Mouse (Mus musculus): ENCODE data around the gene Smok3c. TPM values are rescaled to one million over a fixed set of nuclear protein-coding genes. Genes with fewer than 3 reads are reported as not detected.
A peak's percentile ranks its signal among the peaks of the same experiment; 100 is the strongest.

Gene Smok3c
- polyA plus RNA-seq, 1 experiment = not detected

DNA sequence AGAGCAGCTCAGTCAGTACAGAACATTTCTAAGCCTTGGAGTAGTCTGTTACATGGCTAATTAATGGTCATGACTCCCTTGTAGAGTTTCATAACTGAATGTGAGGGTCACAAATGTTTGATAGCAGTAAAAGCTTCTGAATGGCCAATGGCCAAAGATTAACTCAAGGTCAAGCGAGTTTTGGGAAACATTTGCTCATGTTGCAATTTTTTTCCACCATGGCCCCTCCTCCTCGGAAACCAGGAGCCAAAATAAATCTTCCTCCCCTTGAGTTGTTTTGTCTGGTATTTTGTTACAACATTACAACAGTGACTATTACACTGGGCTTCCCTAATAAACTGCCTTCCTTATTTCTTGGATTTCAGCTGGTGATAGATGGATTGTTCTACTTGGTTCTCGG lies 22.7 kb downstream of the Smok3c start:
- Histone ChIP-seq H3K4me1 (ENCODE audit: control insufficient read depth, insufficient read depth, low read length) (peaks cover 6% of the 10 kb centered on the region; the same call in 1 of the 2 replicates), H3K36me3 (ENCODE audit: control insufficient read depth, insufficient read depth, low read length) (no peaks in the 10 kb centered on the region), H3K27ac (ENCODE audit: insufficient read depth, low read depth, low read length) (no peak overlapping the region), H3K27me3 (replicated peaks; ENCODE audit: control insufficient read depth, insufficient read depth, low read length) (no peaks in the 10 kb centered on the region), H3K4me3 (ENCODE audit: insufficient read depth, low read depth, low read length) (no peak overlapping the region)
- TF ChIP-seq CTCF (conservative IDR thresholded peaks at IDR 0.05; ENCODE audit: insufficient read depth, insufficient read length, low read depth, low read length) = no peak
- TF ChIP-seq POLR2A (IDR thresholded peaks at IDR 0.05; ENCODE audit: low read depth, low read length) = no peak
- WGBS = 43% methylated on average over 3 of the region's 3 CpGs
- peak; percentile 82 for DNase-seq

DNA sequence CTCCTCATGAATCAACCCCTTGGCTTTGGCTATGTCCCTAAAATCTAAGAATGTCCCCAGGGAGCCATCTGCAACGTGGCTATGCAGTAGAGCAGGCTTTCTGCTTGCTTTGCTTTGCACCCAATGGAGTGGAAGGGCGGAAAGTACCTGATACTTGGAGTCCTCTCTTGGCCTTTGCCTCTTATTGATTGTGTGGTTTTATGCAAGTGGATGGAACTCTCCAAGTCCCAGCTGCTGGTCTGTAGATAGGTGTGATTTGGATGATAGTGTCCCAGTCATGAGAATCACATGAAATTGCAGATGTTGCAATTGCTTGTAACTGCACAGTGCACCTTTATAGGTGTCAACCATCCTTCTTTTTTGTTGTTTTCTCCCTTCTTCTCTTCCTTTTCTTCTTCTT lies 23.2 kb downstream of the Smok3c start:
- DNase-seq = no peak
- H3K27ac ChIP-seq (ENCODE audit: insufficient read depth, low read depth, low read length) = no peak overlapping the region

DNA sequence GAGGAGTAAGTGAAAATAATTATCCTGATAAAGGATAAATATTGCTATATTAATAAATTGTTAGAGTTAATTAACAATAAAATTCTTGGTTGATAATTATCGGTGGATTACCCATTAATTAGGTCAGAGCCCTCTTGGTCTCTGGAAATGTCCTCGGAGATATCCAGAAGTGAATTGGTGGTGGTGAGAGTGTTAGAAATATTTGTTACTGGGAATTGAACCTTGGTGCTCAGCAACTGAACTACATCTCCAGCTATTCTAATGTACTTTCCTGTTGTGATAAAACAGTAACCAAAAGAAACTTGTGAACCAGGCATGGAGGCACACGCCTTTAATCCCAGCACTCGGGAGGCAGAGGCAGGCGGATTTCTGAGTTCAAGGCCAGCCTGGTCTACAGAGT lies 27.5 kb downstream of the Smok3c start:
- no peak overlapping the region for H3K4me3 ChIP-seq (ENCODE audit: insufficient read depth, low read depth, low read length)
- no peaks in the 10 kb centered on the region for H3K27me3 ChIP-seq (replicated peaks; ENCODE audit: control insufficient read depth, insufficient read depth, low read length)
- TF ChIP-seq CTCF (conservative IDR thresholded peaks at IDR 0.05; ENCODE audit: insufficient read depth, insufficient read length, low read depth, low read length) (no peak), POLR2A (IDR thresholded peaks at IDR 0.05; ENCODE audit: low read depth, low read length) (no peak)
- H3K36me3 ChIP-seq (ENCODE audit: control insufficient read depth, insufficient read depth, low read length) = no peaks in the 10 kb centered on the region
- H3K27ac ChIP-seq (ENCODE audit: insufficient read depth, low read depth, low read length) = no peak overlapping the region
- 54% methylated on average over 5 of the region's 5 CpGs for WGBS
- peak; percentile 66 for DNase-seq
- peaks cover 8% of the 10 kb centered on the region; the same call in 1 of the 2 replicates for H3K4me1 ChIP-seq (ENCODE audit: control insufficient read depth, insufficient read depth, low read length)

More for the DNA sequence above, 23.2 kb downstream of the Smok3c start:
- WGBS = 58% methylated on average over 2 of the region's 2 CpGs
- H3K4me1 ChIP-seq (ENCODE audit: control insufficient read depth, insufficient read depth, low read length) = peaks cover 6% of the 10 kb centered on the region; the same call in 1 of the 2 replicates
- no peaks in the 10 kb centered on the region for H3K27me3 ChIP-seq (replicated peaks; ENCODE audit: control insufficient read depth, insufficient read depth, low read length)
- no peak overlapping the region for H3K4me3 ChIP-seq (ENCODE audit: insufficient read depth, low read depth, low read length)
- no peaks in the 10 kb centered on the region for H3K36me3 ChIP-seq (ENCODE audit: control insufficient read depth, insufficient read depth, low read length)
- no peak for TF ChIP-seq POLR2A (IDR thresholded peaks at IDR 0.05; ENCODE audit: low read depth, low read length)
- TF ChIP-seq CTCF (conservative IDR thresholded peaks at IDR 0.05; ENCODE audit: insufficient read depth, insufficient read length, low read depth, low read length) = no peak

DNA sequence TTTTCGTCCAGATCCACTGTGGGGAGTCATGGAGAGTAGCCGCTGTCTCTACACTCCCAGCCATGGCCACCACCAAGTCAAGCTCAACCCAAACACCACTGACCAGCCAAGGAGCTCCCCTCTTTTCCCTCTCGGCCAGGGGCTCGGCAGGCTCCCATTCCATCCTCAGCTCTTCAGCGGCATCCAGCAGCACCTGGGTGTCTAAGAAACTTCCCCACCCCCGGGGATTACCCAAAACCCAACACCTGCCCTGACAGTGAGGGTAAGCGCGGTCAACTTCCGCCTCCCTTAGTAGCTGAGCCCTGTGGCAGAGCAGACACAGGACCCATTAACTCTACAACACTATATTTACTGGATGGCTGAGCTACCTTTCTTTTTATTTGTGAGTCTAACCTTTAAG lies 28.5 kb downstream of the Smok3c start:
- no peak for DNase-seq
- TF ChIP-seq CTCF (conservative IDR thresholded peaks at IDR 0.05; ENCODE audit: insufficient read depth, insufficient read length, low read depth, low read length) (no peak), POLR2A (IDR thresholded peaks at IDR 0.05; ENCODE audit: low read depth, low read length) (no peak)
- Histone ChIP-seq H3K4me1 (ENCODE audit: control insufficient read depth, insufficient read depth, low read length) (peaks cover 7% of the 10 kb centered on the region; the same call in 1 of the 2 replicates), H3K27ac (ENCODE audit: insufficient read depth, low read depth, low read length) (no peak overlapping the region), H3K27me3 (replicated peaks; ENCODE audit: control insufficient read depth, insufficient read depth, low read length) (no peaks in the 10 kb centered on the region), H3K36me3 (ENCODE audit: control insufficient read depth, insufficient read depth, low read length) (no peaks in the 10 kb centered on the region), H3K4me3 (ENCODE audit: insufficient read depth, low read depth, low read length) (no peak overlapping the region)
- WGBS = 87% methylated on average over 9 of the region's 9 CpGs

DNA sequence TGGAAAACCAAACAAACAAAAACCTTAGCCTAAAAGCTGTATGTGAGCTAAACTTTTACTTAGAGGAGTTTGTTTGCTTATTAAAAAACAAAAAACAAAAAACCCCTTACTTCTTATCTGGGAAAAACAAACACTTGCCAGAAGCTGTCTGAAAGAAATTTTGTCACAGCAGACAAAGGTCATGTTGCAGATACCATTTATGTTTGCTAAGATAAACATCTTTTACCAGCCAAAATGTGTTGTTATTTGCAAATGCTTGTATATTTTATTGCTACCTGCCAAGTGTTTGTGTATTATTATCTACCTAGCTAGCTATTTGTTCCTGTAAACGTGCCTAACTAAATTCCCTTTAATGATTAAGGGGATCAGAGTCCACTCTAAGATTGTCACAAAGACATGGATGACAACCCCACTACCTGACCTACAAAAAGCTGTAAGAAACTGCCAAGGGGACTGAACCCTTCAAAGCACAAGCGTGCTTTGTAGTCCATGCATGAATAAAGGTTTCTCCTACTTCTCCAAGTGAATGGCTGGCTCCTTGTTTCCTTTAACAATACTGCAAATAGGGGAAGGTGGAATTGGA lies 30.4 kb downstream of the Smok3c start:
- peak; percentile 63 for DNase-seq
- Histone ChIP-seq H3K27ac (ENCODE audit: insufficient read depth, low read depth, low read length) (peak overlapping the region; percentile 16), H3K36me3 (ENCODE audit: control insufficient read depth, insufficient read depth, low read length) (no peaks in the 10 kb centered on the region), H3K4me3 (ENCODE audit: insufficient read depth, low read depth, low read length) (no peak overlapping the region), H3K4me1 (ENCODE audit: control insufficient read depth, insufficient read depth, low read length) (peaks cover 17% of the 10 kb centered on the region), H3K27me3 (replicated peaks; ENCODE audit: control insufficient read depth, insufficient read depth, low read length) (no peaks in the 10 kb centered on the region)
- no peak for TF ChIP-seq CTCF (conservative IDR thresholded peaks at IDR 0.05; ENCODE audit: insufficient read depth, insufficient read length, low read depth, low read length)
- no peak for TF ChIP-seq POLR2A (IDR thresholded peaks at IDR 0.05; ENCODE audit: low read depth, low read length)
- 47% methylated on average over 2 of the region's 2 CpGs for WGBS

DNA sequence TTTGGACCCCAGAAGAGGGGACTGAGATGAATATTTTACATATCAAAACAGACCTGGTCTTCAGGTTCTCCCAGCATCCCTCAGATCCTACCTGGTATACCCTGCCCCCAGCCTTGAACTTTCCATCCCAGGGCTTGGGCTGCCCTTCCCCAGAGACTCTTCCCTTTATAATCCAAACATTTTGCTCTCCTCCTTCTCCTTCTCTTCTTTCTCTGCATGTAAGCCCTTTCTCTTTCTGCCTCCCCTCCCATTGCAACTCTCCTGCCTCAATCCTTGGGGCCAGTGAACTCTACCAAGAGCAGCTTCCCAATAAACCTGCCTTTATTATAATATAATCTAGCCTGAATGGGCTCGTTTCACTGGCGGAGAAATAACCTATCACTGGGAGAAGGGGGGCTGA lies 30.9 kb downstream of the Smok3c start:
- Histone ChIP-seq H3K4me3 (ENCODE audit: insufficient read depth, low read depth, low read length) (no peak overlapping the region), H3K4me1 (ENCODE audit: control insufficient read depth, insufficient read depth, low read length) (peaks cover 21% of the 10 kb centered on the region), H3K27ac (ENCODE audit: insufficient read depth, low read depth, low read length) (peak overlapping the region; percentile 16), H3K36me3 (ENCODE audit: control insufficient read depth, insufficient read depth, low read length) (no peaks in the 10 kb centered on the region), H3K27me3 (replicated peaks; ENCODE audit: control insufficient read depth, insufficient read depth, low read length) (no peaks in the 10 kb centered on the region)
- WGBS = 89% methylated on average over 2 of the region's 2 CpGs
- no peak for DNase-seq
- TF ChIP-seq CTCF (conservative IDR thresholded peaks at IDR 0.05; ENCODE audit: insufficient read depth, insufficient read length, low read depth, low read length) = no peak
- TF ChIP-seq POLR2A (IDR thresholded peaks at IDR 0.05; ENCODE audit: low read depth, low read length) = no peak

DNA sequence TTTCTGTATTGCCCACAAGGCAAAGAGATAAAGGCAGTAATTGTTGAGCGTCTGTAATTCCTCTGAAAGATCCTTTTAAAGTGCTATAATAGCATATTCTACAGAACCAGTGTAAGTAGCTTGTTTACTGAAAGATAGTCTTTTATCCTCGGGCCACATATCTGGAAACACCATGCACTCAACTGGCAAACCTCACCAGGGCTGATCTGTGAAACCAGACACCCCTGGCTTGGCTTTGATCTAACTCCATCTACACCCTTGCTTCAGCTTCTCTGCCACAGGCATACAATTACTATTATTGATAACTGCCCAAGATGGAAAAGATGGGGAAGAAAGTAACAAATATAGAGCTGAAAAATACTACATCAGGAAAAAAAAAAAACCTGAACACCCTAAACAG lies 31.5 kb downstream of the Smok3c start:
- DNase-seq = no peak
- H3K27ac ChIP-seq (ENCODE audit: insufficient read depth, low read depth, low read length) = no peak overlapping the region
- peaks cover 21% of the 10 kb centered on the region for H3K4me1 ChIP-seq (ENCODE audit: control insufficient read depth, insufficient read depth, low read length)
- H3K36me3 ChIP-seq (ENCODE audit: control insufficient read depth, insufficient read depth, low read length) = no peaks in the 10 kb centered on the region
- H3K27me3 ChIP-seq (replicated peaks; ENCODE audit: control insufficient read depth, insufficient read depth, low read length) = no peaks in the 10 kb centered on the region
- 63% methylated on average over 2 of the region's 2 CpGs for WGBS
- peak overlapping the region; percentile 69; the same call in 1 of the 2 replicates for H3K4me3 ChIP-seq (ENCODE audit: insufficient read depth, low read depth, low read length)
- no peak for TF ChIP-seq CTCF (conservative IDR thresholded peaks at IDR 0.05; ENCODE audit: insufficient read depth, insufficient read length, low read depth, low read length)
- no peak for TF ChIP-seq POLR2A (IDR thresholded peaks at IDR 0.05; ENCODE audit: low read depth, low read length)
